Mouse (Mus musculus): ENCODE data around the gene Alk. TPM values are rescaled to one million over a fixed set of nuclear protein-coding genes. Genes with fewer than 3 reads are reported as not detected.

The Alk gene
- total RNA-seq, 1 experiment from 2014 or later, result not detected

DNA sequence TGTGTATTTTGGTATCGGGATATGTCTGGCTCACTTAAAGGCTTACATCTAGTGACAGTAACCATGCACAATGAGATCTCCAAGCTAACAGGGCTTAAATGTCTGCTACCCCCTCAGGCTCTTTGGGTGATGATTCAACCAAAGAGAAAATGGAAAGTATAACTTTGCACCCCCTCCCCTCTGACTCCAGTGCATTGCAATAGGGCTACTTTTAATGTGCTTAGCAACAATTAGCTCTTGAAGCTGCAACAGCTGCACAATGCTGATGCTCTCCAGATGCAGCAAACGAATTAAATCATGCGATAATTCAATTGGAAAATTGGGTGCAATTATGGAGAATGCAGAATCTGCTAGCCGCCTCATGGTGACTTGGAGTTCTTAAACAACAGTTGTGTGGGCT lies 278.5 kb downstream of the Alk start:
- no peak for ATAC-seq (replicated peaks in 1 of 2; ENCODE audit: insufficient read depth in 1 of 2, low FRiP score in 2 of 2, low TSS enrichment in 1 of 2, low read depth in 1 of 2, poor library complexity in 2 of 2, severe bottlenecking in 2 of 2)

DNA sequence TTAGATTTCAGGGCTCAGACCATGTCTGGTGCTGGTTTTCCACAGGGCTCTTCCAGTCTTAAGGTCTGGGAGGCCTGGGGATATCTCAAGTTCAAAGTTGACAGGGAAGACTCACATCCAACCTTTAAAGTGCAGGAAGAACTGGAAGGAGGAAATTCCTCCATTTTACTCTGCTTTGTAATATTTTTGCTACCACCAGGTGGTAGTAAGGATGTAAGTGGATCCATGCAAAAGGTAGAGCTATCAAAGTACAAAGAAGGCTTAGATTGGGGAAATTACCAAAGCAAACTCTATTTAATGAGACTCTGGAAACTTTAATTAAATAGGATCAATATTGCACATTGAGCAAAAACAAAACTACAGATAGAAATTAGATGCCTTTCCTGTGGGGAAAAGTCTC lies 284.9 kb downstream of the Alk start:
- ATAC-seq (replicated peaks in 1 of 2; ENCODE audit: insufficient read depth in 1 of 2, low FRiP score in 2 of 2, low TSS enrichment in 1 of 2, low read depth in 1 of 2, poor library complexity in 2 of 2, severe bottlenecking in 2 of 2), result no peak

DNA sequence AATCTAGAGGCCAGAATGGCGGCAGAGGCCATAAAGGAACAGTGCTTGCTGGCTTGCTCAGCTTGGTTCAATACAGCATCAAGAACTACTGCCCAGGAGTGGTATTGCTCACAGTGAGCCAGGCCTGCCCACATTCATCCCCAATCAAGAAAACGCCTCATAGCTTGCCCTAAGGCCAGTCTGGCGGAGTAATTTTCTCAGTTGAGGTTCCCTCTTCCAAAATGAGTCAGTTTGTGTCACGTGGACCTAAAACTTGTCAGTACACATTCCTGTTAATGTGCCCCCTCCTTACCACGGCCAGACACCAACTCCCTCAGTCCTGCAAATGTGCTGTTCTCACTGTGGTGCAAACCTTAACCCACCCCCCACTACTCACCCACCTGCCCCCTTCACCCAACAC lies 304.8 kb downstream of the Alk start:
- no peak for ATAC-seq (replicated peaks in 1 of 2; ENCODE audit: insufficient read depth in 1 of 2, low FRiP score in 2 of 2, low TSS enrichment in 1 of 2, low read depth in 1 of 2, poor library complexity in 2 of 2, severe bottlenecking in 2 of 2)

DNA sequence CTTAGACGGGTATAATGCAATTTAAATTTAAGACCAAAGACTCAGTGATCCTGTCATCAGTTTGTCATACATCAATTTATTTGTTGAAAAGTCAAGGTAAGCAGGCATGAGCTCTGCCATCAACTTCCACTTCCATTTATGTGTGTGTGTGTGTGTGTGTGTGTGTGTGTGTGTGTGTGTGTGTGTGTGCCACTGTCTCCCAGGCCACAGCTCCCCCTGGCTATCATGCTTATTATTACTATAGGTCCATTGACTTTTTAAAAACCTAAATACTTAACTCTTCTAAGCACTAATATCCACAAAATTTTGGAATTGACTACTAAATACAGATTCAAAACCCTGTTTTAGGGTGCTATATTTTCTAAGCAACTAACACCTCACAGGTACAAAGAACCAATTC lies 308.1 kb downstream of the Alk start:
- ATAC-seq (replicated peaks in 1 of 2; ENCODE audit: insufficient read depth in 1 of 2, low FRiP score in 2 of 2, low TSS enrichment in 1 of 2, low read depth in 1 of 2, poor library complexity in 2 of 2, severe bottlenecking in 2 of 2), result no peak

DNA sequence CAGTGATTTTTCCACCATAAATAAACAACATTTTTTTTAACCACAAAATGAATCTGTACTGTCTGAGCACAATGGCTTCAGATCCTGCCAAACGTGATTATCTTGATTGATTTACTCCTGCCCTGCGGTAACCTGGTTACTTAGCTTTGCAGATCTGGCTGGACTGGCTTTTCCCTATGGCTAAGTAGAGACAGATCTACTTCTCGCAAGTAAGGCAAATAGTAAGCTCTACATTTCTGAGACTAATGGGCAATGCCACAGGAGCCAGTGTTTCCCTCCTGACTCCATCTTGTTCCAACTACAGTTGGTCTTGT lies 311.2 kb downstream of the Alk start:
- no peak for ATAC-seq (replicated peaks in 1 of 2; ENCODE audit: insufficient read depth in 1 of 2, low FRiP score in 2 of 2, low TSS enrichment in 1 of 2, low read depth in 1 of 2, poor library complexity in 2 of 2, severe bottlenecking in 2 of 2)

DNA sequence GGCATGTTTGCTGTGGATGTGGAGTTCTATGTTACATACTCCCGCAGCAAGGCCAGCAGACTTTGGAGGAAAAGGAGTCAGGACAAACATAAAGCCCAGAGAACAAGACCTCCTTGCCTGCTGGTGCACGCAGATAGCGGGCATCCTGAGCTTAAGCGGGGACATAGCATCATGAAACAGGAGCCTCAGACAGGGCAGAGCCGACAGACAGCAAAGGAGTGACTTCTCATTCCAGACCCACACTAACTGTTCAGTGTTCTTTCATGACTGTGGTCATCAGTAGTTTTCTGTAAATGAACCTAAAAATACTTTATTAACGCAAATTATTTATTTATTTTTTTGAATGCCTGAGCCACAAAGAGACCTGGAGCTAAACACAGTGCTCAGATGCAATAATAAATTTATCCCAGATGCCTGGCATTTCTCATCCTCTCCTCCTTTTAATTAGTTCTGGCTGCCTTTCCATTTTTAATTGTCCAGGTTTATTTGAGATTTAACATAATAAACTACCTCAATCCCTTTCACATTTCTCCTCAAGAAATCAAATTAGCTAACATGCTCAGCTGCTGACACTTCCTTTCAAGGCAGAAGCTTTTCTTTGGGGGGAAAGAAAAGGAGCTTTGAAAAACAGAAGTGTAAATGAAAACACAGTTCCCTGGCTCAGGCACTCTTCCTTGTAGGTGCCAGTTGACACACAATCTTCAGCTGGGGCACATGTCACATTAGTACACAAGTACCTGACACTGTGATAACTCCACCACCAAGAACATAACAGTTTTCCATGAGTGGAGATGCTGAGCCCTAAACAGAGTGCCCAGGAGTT lies 311.8 kb downstream of the Alk start:
- ATAC-seq (replicated peaks in 1 of 2; ENCODE audit: insufficient read depth in 1 of 2, low FRiP score in 2 of 2, low TSS enrichment in 1 of 2, low read depth in 1 of 2, poor library complexity in 2 of 2, severe bottlenecking in 2 of 2), result no peak

DNA sequence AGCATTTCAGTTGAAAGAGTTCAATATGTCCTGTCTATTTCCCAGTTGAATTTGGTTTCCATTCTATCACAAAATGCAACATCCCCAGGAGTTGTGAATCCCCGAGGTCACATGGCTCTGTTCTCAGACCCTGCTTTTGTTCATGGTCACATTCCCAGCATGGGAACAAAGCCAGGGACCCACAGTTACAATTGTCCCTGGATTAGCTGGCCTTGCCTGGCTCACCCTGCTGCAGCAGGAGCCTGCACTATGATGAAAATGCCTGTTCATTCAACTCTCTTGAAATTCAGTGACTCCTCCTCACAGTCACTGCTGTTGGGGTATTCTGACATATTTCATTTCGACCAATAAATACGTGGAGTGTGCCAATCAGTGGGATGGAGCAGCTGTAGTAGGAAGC lies 318.5 kb downstream of the Alk start:
- ATAC-seq (replicated peaks in 1 of 2; ENCODE audit: insufficient read depth in 1 of 2, low FRiP score in 2 of 2, low TSS enrichment in 1 of 2, low read depth in 1 of 2, poor library complexity in 2 of 2, severe bottlenecking in 2 of 2), result no peak

DNA sequence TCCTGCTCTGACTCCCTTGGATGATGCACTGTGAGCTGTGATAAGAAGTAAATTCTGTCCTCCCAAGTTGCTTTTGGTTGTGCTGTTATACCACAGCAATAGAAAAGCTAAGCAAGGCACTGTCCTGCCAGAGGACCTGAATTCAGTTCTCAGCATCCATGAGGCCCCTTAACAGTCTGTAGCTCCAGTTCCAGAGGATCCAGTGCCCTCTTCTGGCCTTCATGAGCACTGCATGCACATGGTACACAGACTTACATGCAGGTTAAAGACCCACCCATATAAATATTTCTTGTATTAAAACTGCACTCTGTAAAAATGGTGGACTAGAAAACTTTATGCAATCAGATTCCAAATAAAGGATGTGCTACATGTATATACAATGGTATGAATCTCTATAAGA lies 326.1 kb downstream of the Alk start:
- no peak for ATAC-seq (replicated peaks in 1 of 2; ENCODE audit: insufficient read depth in 1 of 2, low FRiP score in 2 of 2, low TSS enrichment in 1 of 2, low read depth in 1 of 2, poor library complexity in 2 of 2, severe bottlenecking in 2 of 2)

DNA sequence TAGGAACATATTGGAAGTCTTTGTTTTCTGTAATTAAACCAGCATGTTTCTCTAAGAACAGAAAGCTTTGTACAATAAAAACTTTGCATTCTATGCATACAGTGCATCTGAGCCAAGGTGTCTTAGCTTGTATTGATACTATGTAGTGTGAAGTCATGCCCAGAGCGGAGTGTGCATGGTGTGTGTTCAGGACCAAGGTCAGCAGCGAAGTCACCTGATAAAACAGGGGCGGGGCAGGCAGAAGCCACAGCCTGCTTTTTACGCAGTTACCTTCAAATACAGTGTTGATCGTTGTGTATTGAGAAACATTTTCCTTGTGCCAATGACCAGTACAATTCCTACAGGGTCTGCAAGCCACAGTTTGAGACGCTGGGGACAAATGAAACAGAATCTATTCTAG lies 327.6 kb downstream of the Alk start:
- ATAC-seq (replicated peaks in 1 of 2; ENCODE audit: insufficient read depth in 1 of 2, low FRiP score in 2 of 2, low TSS enrichment in 1 of 2, low read depth in 1 of 2, poor library complexity in 2 of 2, severe bottlenecking in 2 of 2), result no peak

DNA sequence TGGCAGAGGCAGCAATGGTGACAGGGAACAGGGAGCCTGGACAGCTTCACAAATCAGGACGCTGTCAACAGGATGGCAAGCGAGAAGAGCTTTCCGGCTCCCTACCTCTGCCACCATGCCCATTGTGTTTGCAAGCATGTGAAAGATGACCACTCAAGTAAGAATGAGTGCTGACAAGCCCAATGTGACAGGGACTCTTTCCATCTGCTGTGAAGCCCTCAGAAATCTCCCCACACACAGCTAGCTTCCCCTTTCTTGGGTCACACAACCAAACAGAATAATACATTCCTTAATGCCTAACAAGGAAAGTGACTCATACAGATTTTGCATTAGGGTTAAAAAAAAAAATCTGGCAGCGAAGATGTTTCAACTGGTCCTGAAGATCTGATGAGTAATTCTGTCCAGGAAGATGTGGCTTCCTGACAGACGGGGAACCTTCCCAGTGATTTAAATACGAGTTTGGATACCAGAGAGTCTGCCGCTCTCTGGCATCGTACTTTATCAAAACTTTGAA lies 329.0 kb downstream of the Alk start:
- ATAC-seq (replicated peaks in 1 of 2; ENCODE audit: insufficient read depth in 1 of 2, low FRiP score in 2 of 2, low TSS enrichment in 1 of 2, low read depth in 1 of 2, poor library complexity in 2 of 2, severe bottlenecking in 2 of 2), result no peak

DNA sequence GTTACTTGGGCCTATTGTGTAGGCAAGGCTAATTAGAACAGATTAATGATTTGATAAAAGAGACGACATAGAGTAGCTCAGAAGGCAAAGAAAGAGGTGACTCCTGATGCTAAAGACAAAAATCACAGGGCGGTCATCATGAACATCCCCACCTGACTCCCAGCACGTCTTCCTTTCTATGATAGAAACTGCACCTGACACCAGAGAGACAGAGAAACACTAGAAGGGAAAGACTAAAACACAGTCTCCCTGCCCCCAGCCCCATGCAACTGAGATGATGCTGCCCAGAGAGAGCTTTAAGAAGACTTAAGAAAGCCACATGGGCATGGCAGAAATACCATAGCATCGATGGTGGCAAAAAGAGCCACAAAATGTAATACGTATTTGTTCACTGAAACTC lies 330.2 kb downstream of the Alk start:
- no peak for ATAC-seq (replicated peaks in 1 of 2; ENCODE audit: insufficient read depth in 1 of 2, low FRiP score in 2 of 2, low TSS enrichment in 1 of 2, low read depth in 1 of 2, poor library complexity in 2 of 2, severe bottlenecking in 2 of 2)

DNA sequence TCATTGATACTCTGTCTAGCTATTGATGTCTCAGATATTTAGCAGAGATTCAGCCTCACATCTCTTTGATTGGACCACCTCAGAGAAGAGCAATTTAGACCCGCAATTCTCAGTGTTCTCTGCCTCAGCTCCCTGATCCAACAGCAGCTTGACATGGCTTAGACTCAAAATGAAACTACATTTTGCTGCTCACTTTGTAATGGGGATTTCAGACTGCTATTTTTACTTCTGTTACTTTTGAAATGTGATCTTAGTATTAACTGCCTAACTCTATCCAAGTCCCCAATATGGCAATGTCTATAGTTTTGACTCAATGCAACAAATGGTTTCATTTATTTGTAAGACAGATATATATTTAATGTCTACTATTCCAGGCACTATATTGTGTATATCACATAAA lies 332.8 kb downstream of the Alk start:
- ATAC-seq (replicated peaks in 1 of 2; ENCODE audit: insufficient read depth in 1 of 2, low FRiP score in 2 of 2, low TSS enrichment in 1 of 2, low read depth in 1 of 2, poor library complexity in 2 of 2, severe bottlenecking in 2 of 2), result no peak

DNA sequence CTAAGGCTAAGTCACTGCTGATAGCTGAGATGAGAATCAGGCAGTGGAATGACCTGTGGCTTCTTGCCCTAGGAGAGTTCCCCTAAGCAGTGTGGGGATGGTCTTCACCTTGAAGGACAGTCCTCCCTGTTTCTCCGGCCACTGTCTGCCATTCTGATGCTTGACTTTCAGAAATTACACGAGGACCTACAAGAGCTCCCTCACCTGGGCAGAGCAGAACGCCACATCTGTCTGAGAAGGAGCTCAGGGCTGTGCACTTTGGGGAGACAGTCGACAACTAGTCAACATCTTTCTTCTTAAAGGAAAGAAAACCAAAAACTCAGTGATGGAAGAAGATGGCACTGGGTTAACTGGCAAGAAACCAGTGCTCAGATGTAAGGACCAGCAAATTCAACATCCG lies 335.9 kb downstream of the Alk start:
- ATAC-seq (replicated peaks in 1 of 2; ENCODE audit: insufficient read depth in 1 of 2, low FRiP score in 2 of 2, low TSS enrichment in 1 of 2, low read depth in 1 of 2, poor library complexity in 2 of 2, severe bottlenecking in 2 of 2), result no peak

DNA sequence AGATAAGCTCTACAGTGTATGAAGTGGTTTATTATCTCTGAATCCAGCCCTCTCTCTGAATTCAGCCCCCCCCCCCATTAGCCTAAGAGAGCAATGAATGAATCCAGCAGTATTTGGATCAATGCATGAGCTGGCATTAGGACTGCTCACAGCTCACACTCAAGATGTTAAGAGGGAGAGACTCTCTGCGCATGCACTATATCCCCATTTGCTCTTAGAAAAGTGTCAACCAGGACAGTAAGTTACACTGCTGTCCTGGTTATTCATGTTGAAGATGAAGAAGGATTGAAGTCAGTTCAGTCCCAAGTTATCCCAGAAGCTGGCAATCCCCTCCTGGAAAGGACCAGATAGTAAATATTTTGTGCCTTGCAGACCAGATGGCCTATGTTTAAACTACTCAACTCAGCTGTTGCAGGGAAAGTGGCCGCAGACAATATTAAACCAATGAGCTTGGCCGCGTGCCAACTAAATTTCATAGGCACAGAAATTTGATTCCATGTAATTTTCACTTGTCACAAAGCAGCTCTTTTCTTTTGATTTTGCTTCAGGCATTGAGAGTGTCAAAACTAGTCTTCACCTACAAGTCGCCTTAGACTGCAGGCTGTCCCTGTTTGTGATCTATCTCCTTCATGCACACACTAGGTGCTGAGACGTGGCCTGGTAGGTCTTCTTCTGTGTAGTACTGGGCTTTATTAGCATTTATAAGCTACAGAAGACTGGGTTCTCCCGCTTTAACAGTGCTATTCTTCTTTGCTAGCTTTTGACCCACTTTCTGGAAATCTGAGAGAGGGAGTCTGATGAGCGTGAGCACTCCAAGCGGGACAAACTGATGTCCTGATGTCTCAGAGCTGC lies 339.0 kb downstream of the Alk start:
- no peak for ATAC-seq (replicated peaks in 1 of 2; ENCODE audit: insufficient read depth in 1 of 2, low FRiP score in 2 of 2, low TSS enrichment in 1 of 2, low read depth in 1 of 2, poor library complexity in 2 of 2, severe bottlenecking in 2 of 2)

DNA sequence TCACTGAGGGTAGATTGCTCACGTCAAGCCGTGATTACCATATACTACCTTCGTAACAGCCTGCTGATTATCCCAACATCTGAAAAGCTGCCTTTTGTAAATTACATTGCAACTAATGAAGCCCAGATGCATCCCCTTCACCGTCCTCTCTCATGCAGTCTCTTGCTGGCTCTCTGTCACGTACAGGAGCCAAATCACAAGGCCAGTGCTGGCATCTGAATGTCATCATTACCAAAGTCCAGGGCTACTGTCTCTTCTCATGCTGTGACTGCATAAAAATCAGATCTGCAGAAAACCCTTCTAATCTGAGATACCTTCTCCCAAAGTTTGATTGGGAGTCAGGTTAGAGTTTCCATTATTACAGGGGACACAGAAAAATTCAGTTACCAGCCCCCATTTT lies 351.0 kb downstream of the Alk start:
- ATAC-seq (replicated peaks in 1 of 2; ENCODE audit: insufficient read depth in 1 of 2, low FRiP score in 2 of 2, low TSS enrichment in 1 of 2, low read depth in 1 of 2, poor library complexity in 2 of 2, severe bottlenecking in 2 of 2), result no peak

DNA sequence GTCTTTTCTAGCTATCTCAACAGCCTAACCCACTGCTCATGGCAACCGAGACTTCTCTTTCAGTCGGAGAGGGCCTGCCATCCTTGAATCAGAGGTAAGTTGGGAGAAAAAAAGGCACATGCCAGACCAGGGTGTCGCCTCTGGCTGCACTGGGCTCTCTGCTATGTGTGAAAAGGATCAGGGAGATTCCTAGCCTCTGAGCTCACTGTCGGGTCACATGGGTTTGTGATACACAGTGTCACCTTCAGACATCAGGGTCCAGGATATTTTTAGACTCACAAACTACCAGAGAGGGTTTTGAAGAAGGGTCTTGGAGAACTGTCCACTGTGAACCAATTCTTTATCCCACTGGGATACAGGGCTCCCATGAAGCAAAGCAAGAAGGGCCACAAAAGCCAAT lies 352.9 kb downstream of the Alk start:
- no peak for ATAC-seq (replicated peaks in 1 of 2; ENCODE audit: insufficient read depth in 1 of 2, low FRiP score in 2 of 2, low TSS enrichment in 1 of 2, low read depth in 1 of 2, poor library complexity in 2 of 2, severe bottlenecking in 2 of 2)

DNA sequence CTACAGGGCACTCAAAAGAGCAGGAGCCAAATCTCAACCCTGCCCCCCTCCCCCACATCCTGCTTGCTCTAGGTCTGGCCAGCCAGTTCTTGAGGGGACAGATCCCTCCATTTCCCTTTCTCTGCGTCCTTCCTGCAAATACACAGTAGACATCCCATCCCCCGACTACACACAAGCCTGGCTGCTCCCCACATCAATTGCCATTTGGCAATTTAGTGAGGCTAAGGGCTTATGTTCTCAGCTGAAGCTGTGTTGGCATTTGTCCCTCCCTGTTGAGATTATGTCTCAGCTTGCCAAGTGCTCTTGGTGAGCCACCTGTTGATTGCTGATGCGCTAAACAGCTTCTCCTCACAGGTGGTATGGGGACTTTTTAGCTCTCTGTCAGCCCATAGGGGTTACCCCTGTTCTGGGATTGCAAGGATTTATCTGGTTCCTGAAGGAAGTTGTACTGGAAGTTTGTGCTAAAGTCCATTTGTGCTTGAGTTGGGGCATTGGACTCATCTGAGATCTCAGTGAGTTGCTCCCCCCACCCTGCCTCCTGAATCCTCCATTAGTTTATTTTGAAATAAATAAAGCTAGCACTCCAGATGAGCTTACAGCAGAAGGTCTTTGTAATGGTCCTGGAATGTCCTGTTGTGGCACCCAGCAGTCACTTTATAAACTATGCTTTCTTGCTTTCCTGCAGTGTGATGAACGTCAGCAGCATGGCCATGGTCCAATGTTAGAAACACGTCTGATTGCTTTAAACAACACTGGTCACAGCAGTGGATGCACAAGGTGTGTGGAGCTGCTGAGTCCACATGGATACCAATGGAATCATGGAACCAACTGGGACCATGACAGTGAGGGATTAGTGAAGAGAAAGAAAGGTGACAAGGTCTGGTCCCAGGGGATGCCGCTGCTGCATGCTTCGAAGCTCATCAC lies 353.7 kb downstream of the Alk start:
- no peak for ATAC-seq (replicated peaks in 1 of 2; ENCODE audit: insufficient read depth in 1 of 2, low FRiP score in 2 of 2, low TSS enrichment in 1 of 2, low read depth in 1 of 2, poor library complexity in 2 of 2, severe bottlenecking in 2 of 2)

DNA sequence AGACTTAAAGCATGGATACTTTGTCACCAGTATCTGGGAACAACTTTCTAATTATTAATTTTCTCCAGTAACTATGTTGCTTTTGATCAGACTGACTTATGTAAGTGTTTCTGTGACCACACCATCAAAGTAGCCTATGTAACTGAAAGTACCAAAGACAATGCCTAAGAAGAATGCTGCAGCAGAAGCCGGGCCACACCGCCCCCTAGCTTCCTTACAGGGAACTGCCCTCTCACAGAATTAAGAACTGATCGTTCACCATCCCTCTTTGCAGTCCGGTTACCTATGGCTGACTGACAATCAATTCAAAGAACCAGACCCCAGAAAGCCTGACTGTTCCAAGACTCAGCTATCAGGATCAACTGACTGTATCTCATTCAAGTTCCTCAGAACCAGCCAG lies 362.4 kb downstream of the Alk start:
- peak; percentile 69 to 83 for ATAC-seq (replicated peaks in 1 of 2; ENCODE audit: insufficient read depth in 1 of 2, low FRiP score in 2 of 2, low TSS enrichment in 1 of 2, low read depth in 1 of 2, poor library complexity in 2 of 2, severe bottlenecking in 2 of 2)

All from hematopoietic stem cell, adult 5-6 weeks (primary cell).